Mouse (Mus musculus): ENCODE measurements around the gene Ntn1.

The Ntn1 gene

DNA sequence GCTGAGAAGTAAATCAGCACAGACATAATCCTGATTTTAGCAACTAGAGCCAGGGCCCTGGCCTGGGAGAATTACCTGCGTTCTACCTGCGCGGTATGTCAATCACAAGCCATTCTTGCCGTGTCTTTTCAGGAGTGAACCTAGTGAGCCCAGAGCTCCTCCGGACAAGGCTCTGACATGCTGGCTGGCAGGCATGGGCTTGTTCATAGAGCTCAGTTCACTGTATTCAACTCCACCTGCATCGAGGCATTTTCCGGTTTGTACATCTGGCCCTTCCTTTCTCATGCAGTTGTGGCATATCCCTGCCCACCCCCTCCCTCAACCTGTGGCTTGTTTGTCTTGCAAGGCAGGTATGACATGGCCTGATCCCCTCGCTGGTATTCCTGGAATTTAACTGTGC is 5.0 kb upstream of the Ntn1 start:
- no peak for DNase-seq (ENCODE audit: low read depth)

DNA sequence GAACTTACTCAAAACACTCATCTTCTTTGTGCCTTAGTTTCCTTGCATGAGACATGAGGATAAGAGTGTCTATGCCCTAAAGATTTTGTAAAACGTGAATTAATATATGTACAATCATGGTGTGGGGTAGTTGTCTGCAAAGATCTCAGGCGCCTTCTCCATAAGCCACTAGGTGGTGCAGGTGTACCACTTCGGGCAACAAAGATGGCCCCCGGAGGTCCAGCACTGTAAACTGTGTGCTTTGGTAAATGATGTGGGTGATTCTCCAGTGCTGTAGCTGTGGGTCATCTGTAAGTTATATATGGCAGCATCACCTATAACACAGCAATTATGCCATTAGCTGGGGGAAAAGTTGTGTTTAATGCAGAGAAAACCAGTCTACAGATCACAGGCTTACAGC is 3.6 kb upstream of the Ntn1 start:
- no peak for DNase-seq (ENCODE audit: low read depth)

DNA sequence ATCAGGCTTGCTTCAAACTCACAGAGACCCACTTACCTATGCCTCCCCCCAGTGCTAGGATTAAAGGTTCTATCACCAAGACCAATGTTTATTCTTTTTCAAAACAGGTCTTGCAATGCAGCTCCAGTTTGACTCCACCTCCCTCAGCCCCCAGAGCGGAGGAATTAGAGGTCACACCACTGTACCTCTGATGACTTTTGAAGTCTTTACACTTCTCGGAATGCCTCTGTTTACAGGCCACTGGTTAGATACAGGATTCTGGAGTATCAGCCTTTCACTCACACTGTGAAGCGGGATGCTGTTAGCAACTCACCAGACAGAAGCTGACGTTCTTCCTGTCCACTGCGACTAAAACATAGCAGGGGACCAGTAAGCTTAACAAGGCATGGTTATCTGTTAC is 805 bp upstream of the Ntn1 start:
- no peak for DNase-seq (ENCODE audit: low read depth)

DNA sequence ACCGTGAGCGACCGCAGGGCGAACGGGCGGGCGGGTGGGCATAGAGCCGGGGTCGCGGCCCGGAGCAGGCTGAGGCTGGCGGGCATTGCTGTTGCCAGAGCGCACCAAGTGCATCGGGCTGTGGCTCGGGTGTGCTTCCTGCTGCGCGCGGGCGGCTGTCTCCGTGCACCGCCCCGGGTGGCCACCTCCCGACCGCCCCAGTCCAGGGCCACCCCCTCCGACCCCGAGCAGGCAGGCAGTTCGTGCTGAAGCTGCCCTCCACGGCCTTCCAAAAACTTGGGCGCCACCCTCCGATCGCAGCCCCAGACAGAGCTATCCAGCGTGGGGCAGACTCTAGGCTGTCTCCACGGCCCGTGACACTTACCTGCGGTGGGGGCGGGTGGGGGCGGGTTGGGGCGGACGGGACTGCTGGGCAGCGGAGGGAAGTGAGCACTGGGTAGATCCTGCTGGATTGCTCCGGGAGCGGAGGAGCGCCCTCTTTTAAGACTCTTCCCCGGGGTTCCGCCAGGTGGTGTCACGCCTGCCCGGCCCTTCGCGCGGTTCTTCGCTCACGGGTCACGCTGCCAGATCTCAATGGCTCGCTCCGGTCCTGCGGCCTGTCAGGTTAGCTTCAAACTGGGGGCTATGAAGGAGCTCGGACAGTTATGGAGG is 477 bp downstream of the Ntn1 start:
- no peak for DNase-seq (ENCODE audit: low read depth)

DNA sequence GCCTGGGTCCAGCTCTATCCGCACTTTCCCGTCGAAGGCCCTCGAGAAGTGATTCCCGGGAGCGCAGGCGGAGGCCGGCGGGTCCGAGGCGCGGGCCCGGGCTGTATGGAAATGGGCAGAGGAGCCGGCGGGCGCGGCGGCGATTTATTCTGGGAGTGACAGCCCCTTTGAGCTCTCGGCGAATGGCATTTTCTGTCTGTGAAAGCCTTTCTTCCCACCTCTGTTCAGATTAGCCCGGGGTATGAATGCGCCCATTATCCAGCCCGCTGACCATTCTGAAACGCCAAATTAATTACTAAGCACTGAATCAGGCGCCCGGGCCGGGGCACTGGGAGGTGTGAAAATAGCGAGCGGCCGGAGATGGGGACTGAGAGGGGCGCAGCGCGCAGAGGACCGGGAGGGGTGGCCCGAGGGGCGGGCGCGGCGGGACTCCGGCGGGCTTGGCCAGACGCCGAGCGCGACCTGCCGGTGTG is 1.0 kb downstream of the Ntn1 start:
- no peak for DNase-seq (ENCODE audit: low read depth)

DNA sequence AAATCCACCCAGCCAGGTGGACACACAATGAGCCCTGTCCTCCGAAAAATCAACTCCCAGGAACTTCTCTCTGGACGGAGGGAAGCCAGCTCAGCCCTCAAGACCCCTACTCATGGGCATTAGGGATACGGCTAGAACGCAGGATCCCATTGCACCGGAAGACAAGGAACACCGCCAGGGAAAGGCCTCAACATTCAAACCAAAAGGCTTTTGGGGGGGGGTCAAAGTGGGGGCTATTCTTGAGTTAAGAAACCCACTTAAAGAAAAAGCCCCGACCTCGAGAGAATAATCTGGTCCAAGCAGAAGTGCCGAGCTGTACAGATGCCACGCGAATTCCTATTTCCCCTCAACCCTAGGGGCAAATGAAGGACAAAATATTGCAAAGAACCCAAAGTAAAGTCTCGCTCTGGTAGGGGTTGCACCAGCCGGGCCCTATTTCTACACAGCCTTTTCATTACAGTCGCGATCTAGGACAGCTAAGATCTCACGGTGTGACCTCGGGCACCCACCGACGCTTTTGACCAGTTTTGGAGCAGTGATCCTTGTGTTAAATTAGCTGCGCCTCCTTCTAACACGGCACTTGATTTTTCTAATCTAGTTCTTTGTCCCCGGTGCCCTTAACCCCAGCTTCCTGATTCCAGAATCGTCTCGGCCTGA is 1.6 kb downstream of the Ntn1 start:
- no peak for DNase-seq (ENCODE audit: low read depth)

DNA sequence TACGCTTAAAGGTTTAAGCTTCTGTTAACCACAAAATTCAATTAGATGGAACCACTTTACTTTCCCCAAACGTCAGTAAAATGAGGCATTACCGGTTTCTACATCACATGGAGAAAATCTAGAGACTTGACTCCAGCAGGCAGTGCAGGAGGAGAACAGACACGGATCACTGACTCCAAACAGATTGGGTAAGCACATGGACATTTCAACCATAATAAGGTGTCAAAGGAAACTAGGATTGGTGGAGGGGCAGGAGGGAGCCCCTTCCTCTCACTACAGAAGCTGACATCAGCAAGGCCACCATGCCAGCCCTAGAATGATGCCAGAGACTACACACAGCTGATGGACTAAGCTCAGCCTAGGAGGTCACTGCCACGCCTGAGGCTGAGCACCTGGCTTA is 5.1 kb downstream of the Ntn1 start:
- DNase-seq (ENCODE audit: low read depth): no peak

DNA sequence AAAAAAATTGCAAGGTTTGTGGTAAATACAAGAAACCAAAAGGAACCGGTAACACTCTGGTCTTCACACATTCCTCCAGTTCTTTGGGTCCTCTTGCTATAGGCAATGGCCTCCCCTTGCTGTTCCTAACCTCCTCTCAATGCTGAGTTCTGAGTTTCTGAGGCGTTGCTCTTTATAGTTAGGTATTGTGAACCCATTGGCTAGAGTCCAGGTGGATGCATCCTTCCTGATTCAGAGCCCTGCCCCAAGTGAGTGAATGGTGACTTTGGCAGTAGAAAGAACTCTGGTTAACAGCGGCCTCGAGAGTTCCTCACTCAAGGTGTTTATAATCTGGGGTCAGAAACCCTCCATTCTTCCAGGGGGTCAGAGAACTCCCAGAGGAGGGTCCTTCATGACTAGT is 5.9 kb downstream of the Ntn1 start:
- no peak for DNase-seq (ENCODE audit: low read depth)

DNA sequence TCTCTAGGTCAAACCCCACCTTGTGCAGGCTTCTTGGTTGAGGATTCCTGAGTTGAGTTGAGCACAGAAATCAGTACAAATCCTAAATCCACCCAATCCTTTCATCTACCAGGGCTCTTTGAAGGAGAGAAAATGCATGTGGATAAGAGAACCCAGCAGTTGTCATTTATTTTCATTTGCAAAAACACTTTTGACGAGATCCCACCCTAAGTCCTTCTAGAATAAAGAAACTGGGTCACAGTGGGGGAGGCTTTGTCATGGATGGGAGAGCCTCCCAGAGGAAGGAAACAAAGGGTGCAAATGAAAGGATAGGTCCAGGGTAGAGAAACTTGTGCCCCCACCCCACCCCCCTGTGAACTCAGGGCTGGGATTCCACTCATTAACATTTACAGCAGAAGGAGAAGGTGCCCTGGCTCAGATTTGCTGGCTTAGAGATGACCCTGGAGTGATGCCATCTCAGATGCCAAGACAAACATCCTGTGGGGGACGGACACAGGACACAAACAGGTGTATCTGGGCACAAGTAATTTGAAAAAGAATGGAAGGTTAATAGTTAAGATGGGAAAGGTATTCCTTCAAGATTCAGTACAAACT is 6.6 kb downstream of the Ntn1 start:
- DNase-seq (ENCODE audit: low read depth): no peak

DNA sequence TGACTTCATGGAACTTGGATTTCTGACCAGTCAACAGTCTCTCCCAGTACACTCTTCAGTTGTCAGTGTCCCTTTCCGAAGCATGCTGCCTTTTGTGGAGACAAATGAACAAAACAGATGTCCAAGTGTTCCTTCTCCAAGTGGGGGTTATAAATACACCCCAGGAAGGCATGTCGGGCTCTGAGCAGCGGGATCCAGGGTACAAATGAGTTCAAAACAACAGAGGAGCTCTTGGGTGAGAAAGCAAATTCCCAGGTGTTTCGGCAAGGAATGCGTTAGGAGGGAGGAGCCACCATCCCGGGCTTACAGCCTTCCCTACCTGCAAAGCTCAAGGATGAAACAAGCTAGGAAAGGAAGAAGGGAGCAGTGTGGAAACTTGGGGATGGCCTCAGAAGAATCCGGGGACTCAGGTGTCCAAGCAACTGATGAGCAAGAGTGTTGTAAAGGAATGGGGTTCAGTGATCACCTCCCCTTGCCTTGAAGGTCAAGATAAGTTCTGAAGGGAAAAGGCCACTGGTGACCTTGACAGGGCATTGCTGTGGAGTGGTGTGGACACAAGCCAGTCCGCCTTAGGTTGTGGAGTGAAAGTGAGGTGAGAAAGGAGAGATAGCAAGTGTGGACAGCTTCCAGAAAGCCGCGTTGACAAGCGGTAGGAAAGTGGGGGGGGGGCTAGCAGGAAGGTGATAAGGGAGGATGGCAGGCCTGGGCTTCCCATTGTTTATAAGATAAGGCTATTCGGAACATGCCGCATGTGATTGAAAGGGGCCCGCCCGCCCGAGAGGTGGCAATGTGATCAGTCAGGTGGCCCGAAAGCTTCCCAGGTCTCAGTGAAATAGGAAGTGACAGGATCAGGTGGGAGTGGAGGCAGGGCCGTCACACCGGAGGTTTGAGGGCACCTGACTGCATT is 10.0 kb downstream of the Ntn1 start:
- no peak for DNase-seq (ENCODE audit: low read depth)

DNA sequence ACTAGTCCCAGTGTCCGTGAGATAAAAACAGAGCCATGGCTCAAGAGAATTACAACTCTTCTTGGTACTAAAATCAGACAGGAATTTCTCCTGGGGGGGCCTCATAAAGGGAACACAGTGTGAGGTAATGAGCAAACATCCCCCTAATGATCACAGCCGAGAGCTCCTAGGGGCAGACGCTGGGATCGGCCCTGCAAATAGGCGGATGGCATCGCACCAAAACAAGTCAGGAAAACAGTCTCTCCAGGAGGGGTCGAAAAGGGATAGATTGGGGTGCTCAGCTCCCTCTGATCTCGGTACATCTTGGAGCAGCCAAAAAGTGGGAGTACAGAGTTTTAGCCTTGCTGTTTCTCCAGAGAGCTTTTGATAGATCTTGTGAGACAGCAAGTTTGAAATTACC is 11.0 kb downstream of the Ntn1 start:
- no peak for DNase-seq (ENCODE audit: low read depth)

DNA sequence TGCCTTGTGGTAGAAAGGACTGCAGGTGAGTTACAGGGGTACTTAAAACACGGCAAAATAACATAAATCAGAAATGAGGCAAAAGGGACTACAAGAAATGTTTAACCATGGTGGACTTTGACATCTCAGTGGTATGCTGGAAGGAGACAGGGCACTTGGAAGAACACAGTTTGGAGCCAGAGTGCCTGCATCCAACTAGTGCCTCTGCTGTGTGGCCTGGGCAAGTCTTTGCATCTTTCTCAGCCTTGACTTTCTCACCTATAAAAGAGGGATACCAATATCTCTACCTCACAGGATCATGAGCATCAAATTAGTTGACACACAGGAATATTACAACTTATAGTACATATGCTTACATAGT is 12.0 kb downstream of the Ntn1 start:
- DNase-seq (ENCODE audit: low read depth): no peak

DNA sequence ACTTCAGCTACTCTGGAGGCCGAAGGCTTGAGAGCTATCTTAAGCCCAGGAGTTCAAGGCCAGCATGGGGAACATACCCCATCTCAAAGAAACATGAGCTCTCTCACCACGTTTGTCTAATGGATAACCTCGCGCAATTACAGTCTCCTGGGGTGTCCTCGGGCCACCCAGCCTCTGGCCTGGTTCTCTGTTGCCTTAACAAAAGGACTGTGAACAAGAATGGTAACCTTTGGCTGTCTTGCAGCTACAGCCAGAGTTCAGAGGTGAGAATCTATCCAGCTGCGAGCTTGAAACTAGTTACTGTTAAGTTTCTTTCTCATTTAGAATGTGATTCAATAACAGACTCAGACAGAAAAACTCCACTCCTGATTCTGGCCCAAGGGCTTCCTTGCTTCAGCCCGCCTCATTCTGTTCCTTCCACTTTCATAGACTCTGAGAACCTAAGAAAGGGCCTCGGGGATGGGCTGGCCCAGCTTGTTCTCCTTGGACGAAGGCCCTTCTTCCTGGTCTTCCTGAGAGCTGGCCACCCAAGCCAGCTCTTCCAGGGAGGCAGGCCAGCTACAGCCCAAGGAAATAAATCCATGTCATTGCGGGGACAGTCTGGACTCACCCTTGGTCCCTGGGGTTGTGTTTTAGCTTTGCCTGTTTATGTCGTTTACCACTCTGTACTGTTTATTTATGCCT is 12.5 kb downstream of the Ntn1 start:
- no peak for DNase-seq (ENCODE audit: low read depth)

DNA sequence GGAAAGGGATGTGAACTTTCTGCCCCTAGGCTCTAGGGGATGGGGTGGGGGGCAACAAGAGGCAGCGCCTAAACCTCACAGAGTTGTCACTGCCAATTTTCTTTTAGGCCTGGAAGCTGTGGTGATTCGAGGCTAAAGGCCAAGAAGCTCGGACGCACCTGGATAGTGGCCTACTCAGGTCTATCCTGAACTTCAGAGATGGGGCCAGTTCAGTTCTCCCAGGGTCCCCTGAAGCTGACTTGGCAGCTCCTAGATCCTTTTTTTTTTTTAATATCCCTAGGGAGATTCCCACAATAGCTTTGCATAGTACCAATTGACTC is 13.2 kb downstream of the Ntn1 start:
- no peak for DNase-seq (ENCODE audit: low read depth)

DNA sequence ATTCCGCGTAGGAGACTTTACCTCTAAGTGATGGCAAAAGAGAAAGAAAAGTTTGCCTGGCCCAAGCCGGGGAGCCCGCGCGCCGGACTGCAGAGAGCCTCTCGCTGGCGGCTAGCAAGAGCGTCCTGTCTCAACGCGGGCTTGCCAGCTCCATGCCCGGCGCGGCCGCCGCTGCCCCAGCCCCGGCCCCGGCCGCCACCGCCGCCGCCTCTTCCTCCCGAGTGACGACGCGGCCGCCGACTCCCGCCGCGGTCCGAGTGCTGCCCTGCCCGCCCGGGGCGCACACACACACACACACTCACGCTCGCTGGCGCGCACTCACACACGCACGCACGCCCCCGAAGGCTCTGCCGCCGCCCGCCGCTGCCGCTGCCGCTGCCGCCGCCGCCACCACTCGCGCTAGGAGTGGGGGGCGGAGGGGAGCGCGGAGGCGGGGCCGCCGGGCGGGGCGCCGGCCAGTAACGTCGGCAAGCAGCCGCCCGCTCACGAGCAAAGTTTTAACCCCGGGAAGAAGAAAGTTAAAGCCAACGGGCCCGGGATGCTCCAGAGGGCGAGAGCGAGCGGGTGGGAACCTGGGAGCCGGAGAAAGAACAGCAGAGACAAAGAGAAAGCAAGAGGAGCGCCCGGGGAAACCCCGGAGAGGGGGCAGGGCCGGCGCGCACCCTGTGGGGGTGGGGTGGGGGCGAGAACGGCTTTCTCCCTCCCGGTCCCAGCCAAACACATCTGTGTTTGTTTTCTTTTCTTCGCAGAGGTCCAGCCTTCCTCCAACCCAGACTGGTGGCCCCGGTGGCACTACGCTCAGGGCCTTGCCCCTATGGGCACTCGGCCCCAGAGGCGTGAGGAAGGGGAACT is 13.8 kb downstream of the Ntn1 start:
- no peak for DNase-seq (ENCODE audit: low read depth)

DNA sequence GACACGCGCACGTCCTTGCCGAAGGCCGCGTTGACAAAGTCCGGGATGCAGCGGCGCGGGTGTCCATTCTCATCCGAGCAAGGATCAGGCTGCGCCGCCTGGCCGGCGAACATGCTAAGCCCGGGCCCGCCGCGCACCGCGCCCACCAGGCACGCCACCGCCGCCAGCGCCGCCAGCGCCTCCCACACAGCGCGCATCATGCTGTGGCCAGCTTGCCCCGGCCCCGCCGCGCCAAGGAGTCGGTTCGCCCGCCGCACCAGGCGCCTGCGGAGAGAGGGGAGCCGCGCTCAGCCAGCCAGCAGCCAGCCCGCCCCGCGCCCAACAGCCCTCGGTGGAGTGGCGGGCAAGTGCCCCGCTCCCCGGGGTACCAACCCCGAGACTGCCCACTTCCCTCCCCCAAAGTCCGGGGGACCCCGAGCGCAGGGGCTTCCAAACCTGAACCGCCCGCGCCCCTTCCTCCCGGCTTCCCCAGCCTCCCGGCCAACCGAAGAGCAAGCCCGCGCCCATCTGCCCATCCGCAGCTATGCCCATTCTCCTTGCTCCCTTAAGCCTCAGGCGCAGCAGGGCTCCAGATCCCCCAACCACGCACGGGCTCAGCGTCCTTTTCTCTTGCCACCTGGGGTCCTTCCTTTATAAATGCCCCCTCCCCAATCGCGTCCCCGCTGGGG is 14.6 kb downstream of the Ntn1 start:
- no peak for DNase-seq (ENCODE audit: low read depth)

DNA sequence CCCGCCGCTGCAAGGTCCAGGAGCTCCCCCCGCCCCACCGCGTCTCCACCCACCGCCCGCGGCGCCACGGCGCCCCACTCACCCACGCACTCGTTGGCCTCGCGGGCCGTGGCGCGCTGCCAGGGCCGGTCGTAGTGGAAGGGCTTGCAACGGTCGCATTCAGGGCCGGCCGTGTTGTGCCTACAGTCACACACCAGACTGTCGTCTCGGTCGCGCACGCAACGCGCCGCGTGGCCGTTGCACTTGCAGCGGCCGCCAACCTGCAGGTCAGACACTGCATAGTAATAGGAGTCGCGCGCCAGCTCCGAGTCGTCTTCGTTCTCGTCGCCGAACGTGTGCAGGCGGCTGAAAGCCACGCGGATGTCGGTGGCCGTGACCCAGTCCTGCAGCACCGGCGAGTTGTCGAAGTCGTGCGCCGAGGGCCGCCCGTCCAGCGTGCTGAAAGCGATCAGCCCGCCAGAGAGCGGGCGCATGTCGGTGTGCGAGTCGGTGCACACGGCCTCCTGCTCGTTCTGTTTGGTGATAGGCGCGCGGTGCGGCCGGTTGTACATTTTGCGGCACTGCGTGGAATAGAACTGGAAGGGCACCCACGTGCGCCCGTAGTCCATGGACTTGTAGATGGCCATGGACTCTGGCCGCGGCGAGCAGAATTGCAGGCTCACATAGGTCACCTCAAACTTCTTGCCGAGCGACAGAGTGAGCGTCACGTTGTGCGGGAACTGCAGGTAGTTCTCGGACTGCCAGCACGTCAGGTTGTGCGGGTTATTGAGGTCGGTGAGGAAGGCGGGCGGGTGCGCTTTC is 15.4 kb downstream of the Ntn1 start:
- no peak for DNase-seq (ENCODE audit: low read depth)

DNA sequence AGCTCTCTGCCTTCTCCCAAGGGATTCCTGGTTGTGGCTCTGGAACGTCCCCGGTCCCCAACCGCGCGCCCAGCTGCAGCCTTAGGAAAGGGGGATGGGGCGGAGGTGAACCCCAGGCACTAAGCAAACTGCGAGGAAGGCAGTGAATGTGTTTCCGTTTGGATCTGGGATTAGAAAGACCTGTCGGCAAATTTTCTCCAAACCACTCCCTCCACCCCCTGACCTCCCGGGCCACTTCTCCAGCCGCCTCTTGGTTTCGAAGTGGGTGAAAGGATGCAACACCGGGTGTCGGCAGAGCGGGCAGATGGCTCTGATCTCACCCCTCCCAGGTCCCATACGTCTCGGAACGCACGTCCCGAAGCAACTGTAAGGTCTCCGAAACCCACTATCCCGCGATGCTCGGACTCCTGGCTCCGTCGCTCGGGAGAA is 16.0 kb downstream of the Ntn1 start:
- no peak for DNase-seq (ENCODE audit: low read depth)

DNA sequence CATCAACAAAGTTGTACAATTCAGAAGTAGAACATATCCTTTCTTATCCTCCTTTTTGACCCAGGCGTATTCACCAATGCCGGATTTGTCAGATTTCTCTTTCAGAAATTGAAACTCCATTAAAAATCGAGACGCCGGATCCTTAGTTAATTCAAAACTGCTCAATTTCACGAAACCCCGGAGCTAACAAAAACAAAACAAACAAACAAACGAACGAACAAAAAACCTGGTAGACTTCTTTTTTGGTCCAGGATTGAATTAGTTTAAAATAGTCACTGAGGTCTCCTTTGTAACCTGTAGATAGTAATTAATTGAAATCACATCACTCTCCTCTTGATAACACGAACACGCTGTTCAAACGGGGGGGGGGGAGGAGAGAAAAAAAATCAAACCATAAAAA is 16.5 kb downstream of the Ntn1 start:
- no peak for DNase-seq (ENCODE audit: low read depth)

DNA sequence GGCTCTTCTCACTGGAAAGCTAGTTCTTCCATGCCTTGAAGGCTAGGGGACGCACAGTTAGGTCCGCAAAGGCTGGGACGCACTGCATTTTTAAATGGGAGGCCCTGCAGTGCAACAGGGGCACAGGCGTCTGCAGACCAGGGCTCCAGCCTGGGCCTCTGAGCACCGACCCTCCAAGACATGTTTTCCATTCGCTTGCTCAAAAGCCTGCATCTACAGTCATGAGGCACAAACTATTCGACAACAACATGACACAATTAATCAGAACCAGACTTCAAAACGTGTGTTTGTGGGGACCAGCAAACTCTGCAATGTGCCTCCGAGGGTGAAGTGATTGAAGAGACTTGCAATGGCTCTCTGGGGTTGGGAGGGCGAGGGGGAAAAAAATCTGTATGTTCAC is 17.1 kb downstream of the Ntn1 start:
- DNase-seq (ENCODE audit: low read depth): no peak

Measured in c-Kit-positive CD71-negative TER-119-negative erythroid progenitor cells, embryonic 14.5 days (primary cell).